Mouse (Mus musculus) lung, postnatal 0 days (tissue): ENCODE data around the gene Tmco3.

Source experiments
- CTCF ChIP-seq: IDR thresholded peaks from 2 replicates; pipeline ENCODE4 v1.5.1; 2016; ENCODE audit warnings: antibody characterized with exemption, mild to moderate bottlenecking
- EP300 ChIP-seq: IDR thresholded peaks from 2 replicates; pipeline ENCODE4 v1.6.1; 2016; ENCODE audit warnings: antibody characterized with exemption, mild to moderate bottlenecking, control low read depth

GRCm38 (mm10) chr8:13339646-13339990, 51.6 kb downstream of the Tmco3 start:
- TF ChIP-seq CTCF = no peak
- no peak for TF ChIP-seq EP300
